Mouse (Mus musculus) lung, postnatal 0 days (tissue): ENCODE results near the gene Clcn7.

Source experiments
- CTCF ChIP-seq: IDR thresholded peaks from 2 replicates; pipeline ENCODE4 v1.5.1; 2016; ENCODE audit warnings: antibody characterized with exemption, mild to moderate bottlenecking
- EP300 ChIP-seq: IDR thresholded peaks from 2 replicates; pipeline ENCODE4 v1.6.1; 2016; ENCODE audit warnings: antibody characterized with exemption, mild to moderate bottlenecking, control low read depth

DNA sequence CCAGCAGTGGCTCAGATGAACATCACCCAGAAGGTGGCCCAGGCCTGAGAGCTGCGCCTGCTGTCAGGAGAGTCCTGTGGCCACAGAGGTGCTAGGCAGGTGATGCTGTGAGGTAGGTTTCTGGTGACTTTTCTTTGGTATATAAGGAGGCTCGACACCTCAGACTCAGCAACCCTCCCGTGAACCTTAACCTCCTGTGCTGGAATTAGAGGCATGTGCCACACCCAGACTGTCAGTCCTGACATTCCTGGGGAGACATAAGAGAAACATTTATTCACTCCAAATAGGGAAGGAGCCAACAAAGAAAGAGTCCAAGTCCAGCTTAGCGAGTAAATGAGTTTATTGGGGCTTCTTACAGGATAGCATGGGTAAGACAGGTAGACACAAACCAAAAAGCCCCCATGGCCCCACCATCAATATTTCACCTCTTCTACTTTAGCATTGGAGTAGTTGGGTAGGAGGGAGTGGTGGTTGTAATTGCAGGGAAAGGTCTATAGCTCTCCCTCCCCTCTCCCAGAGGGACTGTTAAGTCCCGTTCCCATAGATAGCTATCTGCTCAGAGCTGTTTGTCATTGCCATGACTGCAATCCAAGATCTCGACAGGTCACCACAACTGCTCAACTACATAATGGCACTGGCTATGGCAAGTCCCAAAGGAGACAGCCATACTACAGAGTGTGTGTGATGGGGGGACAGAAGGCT lies 32.9 kb downstream of the Clcn7 start:
- no peak for TF ChIP-seq CTCF
- no peak for TF ChIP-seq EP300
